Mouse (Mus musculus): ENCODE data around the gene Reln.
A peak's percentile ranks its signal among the peaks of the same experiment; 100 is the strongest.

The Reln gene

DNA sequence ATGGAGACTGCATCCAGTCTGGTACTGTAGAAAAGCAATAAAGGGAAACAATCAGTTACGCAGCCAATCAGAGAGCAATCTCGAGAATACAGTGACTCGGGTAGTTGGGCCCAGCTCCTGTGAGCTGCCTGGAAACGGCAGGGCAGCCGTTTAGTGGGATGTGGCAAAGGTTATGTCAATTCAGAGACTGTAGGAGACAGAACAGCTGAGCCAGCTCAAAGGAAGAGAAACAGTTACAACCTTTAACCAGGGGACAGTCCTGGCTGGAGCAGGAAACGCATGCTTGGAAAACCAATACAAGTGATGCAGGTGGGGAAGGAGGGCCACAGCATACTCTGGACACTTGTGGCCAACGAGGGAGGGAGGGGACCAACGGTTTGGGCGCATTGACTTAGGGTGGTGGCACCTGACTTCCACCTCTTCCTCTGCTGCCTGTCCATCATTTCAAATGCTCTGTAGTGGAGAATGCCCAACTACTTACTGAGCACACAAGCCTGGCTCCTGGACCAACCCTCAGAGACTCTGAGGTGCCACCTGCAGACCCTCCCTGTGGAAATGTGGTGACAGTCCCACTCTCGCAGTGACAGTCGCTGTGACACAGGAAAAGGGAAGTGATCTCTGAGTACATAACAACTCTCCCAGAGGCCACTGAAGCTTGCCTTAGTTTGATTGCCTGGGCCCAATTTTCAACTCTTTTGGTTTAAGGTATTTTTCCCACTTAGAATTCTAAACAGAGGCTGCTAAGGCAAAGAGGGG lies 337.0 kb downstream of the Reln start:
- DNase-seq (ENCODE audit: low read depth, low spot score) = no peak

DNA sequence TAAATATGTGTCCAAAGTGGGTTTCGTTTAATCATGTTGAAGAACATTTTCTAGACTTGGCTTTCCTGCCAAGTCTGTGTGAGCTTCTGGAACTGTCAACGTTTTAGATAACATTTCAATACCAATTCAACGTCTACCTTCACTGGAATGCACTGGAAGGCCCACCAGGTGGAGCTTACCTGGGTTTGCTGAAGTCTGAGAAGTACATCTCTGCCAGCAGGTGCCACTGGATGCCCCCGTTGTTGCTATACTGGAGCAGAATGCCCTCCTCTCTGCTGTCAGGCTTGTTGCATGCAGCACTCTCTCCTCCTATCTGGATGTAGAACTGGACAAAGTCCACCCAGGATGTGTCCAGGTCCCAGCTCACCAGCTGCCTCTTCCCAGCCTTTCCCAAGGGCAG lies 340.6 kb downstream of the Reln start:
- no peak for DNase-seq (ENCODE audit: low read depth, low spot score)

- no peak for DNase-seq (ENCODE audit: low read depth, low spot score)
Observed at GRCm38 (mm10) chr5:21987711-21988110, 356.8 kb downstream of the Reln start.

DNA sequence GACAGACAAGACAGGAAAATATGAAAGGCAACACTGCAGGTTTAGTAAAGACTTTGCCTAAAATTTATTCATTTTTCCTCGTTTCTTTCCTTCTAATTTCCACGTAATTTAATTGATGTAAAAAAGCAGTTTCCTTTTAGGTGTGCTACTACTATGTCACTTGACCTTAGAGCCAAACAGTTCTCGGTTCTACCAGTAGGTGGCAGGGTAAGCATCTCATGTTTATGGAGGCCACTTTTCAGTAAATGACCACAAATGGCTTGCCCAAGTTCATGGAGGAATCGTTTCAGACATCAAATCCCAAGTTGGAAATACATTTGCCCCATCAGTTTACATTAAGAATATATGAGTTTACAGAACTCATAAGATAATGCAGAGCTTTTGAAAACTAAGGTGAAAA lies 358.2 kb downstream of the Reln start:
- peak; percentile 59 for DNase-seq (ENCODE audit: low read depth, low spot score)

DNA sequence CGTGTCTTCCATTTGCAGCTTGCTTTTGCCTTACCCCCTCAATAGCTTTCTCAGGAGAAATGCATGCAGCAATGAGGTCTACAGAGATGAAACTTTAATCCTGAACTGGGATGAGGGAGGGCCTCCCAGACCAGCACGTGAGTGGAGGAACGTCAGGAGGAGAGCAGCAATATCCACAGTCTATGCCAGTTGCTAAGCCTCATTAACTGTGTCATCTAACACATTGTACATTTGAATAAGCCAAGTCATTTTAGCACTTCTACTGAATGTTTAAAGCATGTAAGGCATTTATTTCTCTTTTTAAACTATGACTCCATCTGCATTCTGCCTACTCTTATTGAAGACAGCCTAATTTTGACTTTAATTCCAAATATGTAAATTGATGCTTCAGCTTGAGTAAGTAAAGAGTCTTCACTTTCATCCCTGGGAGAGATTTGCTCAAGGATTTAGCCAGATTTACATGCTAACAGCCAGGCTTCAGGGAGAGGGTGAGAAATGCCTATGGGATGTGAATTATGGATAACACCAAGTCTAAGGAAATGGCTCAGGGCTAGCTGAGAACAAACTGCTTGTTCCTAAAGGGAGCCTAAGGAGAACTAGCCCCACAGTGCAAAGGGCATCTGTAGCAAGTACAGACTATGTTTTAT lies 361.4 kb downstream of the Reln start:
- no peak for DNase-seq (ENCODE audit: low read depth, low spot score)

GRCm38 (mm10) chr5:21981216-21981615 lies 363.3 kb downstream of the Reln start:
- DNase-seq (ENCODE audit: low read depth, low spot score) = no peak

DNA sequence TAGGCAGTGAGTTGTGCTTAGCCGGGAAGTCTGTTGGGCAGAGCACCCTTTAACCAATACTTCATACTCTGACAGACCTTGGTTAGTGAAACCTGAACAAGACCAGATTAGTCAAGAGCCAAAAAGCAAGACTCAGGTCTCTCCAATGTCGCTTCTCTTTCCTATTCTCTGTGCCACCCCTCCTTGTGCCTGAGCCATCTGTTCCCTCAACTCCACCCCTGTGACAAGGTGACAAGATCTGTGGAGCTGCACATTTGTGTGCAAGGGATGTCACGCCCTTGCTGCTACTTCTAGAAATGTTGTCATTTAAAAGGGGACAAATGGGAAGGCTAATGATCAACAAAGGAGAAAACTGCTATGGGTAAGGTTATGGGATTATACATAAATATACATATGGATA lies 364.0 kb downstream of the Reln start:
- no peak for DNase-seq (ENCODE audit: low read depth, low spot score)

DNA sequence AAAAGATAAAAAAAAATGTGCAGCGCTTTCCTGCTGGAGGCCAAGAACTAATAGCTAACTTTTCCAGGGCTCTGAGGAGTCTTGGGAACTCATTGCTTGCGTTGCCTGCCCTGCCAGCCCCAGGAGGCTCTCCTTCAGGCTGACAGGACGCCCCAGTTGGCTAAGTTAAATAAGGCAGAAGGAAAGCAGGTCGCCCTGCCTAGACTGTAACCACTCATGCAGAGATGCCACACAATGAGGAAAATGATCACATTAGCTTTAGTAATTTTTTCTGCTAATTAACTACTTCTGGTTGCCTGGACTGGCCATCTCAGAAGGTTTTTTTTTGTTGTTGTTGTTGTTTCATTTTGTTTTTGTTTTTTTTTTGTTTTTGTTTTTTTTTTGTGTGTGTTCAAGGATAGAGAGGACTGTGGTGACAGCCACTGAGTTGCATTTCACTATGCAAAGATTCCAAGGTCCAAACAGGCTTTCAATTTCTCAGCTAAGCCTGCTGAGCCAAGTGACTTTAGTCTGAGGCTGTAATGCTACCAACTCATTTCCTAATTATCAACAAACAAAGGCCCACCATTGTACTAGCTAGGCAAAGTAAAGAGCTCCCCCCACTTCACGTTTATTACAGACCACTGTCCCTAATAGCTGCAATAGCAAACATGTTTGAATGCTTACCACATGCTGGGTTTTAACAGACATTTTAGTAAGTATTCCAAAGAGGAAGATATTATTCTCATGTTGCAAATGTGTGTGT lies 371.1 kb downstream of the Reln start:
- no peak for DNase-seq (ENCODE audit: low read depth, low spot score)

DNA sequence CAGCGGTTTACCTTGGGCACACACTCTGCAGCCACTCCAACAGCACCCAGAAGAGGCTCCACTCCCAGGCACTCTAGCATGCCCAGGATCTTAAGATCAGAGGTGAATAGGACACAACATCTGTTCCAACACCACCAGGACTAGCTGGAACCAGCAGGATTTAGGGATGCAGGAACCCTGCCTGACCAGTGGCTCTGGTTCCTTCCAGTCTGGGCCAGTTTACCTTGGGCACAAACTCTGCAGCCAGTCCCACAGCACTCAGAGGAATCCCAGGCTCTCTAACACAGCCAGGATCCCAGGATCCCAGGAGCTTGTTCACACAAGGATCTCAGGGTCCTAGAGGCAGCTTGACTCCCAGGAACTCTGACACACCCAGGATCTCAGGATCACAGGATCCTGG lies 382.7 kb downstream of the Reln start:
- peak; percentile 11 for DNase-seq (ENCODE audit: low read depth, low spot score)

- DNase-seq (ENCODE audit: low read depth, low spot score) = no peak
Observed at GRCm38 (mm10) chr5:21960151-21960550, 384.4 kb downstream of the Reln start.

DNA sequence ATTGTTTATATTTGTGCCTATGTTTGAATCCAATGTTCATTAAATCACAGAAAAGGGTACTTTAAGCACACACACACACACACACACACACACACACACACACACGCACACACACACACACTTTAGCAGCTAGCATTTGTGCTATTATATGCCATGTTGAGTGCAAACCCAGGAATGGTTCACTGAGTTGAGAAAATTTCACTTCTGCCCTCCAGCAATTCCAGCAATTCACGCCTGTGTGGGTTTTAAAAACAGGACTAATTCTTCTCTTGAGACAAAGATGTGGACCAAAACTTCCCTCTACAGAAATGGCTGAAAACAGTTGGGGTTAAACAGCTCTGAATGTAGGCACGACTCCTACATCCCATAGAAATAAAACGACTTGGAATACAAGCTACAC lies 386.9 kb downstream of the Reln start:
- no peak for DNase-seq (ENCODE audit: low read depth, low spot score)

GRCm38 (mm10) chr5:21957061-21957460 lies 387.4 kb downstream of the Reln start:
- DNase-seq (ENCODE audit: low read depth, low spot score) = no peak

- DNase-seq (ENCODE audit: low read depth, low spot score) = no peak
Observed at GRCm38 (mm10) chr5:21949507-21949897, 395.0 kb downstream of the Reln start.

DNA sequence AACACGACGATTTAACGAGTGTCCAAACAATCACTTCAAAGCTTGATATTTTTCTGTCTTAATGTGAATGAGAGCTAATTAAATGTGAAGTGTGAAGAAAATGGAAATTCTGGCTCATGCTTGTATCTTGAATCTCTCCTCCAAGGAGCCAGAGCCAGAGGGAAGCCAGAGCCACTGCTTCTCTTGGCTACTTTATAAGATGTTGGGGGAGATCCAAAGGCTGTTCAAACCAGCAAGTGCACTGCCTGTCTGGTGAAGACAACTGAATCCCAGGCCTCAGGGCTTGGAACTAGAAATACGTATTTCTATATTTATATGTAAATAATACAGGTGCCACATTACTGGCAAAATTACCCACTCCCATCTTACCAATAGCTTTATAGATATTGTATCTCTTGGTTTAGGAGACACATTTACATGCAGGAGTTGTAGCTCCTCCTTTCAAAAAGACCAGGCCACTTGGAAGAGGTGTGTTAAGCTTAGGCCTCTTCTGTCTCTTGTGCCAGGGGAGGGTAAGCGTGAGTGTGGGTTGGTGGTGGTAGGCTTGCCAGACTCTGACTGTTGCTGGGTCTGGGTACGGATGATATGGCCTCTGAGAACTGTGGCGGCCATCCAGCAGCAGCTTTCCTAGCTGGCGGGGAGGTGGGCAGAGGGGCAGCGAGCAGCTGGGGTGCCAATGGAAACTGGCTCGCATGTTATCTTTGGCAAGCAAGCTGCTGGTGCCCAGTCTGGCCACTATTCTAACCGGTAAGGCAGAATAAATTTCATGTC lies 395.6 kb downstream of the Reln start:
- DNase-seq (ENCODE audit: low read depth, low spot score) = no peak

DNA sequence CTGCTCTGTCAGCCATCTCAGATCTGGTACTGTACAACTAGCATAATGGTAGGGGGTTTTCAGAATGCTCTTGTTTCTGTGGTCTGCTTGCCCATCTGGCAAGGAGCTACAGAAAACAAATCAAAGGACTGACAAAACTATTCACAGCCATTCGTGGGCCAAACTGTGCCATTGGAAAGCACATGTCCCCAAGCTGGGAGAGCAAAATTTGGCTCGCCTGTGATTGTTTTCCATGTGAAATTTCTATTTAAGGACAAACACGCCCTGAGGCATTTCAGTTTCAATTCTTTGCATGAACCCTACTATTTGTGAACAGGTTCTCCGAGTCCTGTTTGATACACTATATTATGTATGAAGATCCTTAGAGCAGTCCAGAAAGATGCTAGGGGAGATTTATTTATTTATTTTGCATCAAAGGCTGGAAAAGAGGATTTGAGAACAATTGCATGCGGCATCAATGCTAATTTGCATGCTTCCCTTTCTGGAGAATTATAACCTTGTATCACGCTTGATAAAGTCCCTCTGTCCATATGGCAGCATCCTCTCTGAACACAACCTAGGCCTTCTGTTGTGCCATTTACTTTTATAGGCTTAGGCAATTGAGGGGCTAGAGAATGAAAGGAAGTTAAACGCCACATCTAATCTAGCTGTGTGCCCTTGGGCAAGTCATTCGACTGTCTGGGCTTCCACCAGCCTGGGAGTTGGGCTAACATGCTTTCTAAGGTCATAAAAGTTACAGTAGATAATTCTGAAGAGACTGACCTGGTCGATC lies 396.7 kb downstream of the Reln start:
- DNase-seq (ENCODE audit: low read depth, low spot score) = no peak

- DNase-seq (ENCODE audit: low read depth, low spot score) = peak; percentile 10
Observed at GRCm38 (mm10) chr5:21944579-21944978, 399.9 kb downstream of the Reln start.

DNA sequence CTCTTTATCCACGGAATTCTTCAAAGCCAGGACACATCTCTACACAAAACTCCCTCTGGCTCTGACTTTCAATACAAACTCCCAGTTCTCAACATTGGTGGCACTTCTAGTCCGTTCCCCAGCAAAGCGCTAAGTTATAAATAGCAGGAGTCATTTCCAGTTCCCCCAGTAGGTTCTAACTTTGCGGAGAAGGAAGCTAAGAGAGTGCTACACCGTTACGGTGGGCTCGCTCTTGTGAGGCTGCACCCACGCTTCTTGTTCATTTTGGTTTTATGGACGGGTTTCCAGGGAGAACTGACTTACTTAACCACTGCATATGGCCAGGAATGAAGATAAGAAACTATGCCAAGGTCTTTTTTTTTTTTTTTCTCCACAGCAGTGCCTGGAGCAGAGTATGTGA lies 405.1 kb downstream of the Reln start:
- no peak for DNase-seq (ENCODE audit: low read depth, low spot score)

- DNase-seq (ENCODE audit: low read depth, low spot score) = no peak
Observed at GRCm38 (mm10) chr5:21938138-21938537, 406.4 kb downstream of the Reln start.

GRCm38 (mm10) chr5:21936627-21937026 lies 407.9 kb downstream of the Reln start:
- no peak for DNase-seq (ENCODE audit: low read depth, low spot score)

DNA sequence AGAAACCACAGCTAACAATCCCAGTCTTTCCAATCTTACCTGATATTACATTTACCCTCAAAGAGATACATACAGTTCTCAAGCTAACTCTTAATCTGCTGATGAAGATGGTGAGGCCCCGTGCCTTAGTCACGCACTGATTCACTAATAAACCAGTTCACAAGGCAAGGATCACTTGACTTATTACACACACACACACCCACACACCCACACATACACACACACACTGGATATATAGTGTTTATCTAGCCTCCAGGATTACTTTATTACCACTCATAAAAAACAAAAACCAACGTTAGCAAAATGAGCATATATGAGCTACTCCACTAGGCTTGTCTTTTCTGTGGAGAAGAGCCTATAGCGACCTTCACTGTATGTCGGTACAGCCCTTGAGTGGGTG lies 408.4 kb downstream of the Reln start:
- DNase-seq (ENCODE audit: low read depth, low spot score) = no peak

DNA sequence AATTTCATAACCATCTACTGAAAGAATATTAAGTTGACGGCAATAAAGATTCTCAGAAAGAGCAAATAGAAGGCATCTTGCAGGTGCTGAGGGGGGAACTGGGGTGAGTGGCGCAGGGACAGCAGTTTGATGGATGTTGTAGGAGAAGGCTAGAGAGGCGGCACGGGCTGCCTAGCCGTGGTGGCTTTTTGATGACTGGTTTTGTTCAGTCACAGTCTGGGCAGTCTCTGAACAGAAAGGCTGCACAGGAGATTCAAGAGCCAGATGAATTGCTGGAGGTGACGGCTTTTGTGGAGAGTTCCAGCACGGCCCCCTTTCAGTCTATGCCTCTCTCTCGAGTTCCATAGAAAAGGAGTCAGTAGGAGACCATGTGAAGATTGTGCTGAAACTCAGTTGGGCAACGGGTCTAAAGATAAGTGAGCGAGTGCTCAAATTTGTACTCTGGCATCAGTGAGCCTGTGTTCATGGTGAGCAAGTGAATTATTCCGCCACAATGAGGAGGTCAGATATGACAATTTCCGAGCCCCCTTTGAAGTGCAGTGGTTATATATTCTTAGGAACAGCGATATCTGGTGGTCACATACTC lies 409.6 kb downstream of the Reln start:
- DNase-seq (ENCODE audit: low read depth, low spot score) = no peak
